26 mouse cellular contexts compared by ENCODE assay signal in the genomic region with DNA sequence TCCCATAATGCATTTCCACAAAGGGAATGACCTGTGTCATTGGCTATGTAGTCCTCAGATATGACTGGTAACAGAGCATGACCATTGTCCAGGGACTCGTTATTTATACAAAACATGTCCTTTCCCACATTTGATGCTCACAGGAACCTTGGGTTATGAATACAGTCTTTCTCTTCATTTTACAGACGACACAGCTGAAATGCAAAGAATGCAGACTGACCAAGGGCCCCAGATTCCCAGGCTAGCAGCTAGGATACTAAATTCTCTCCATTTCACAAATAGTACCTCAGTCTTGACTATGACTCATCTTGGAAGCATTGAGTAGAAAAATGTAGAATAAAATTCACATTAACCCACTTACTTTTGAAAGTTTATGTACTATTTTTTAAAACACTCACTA.
"Had no signal": no experiment of that assay in that cellular context is flagged by ENCODE, and none has a peak within 500 bp of the region (broad histone marks: within the 10 kb centered on the region; RNA-seq: fewer than 3 reads in every experiment).

No protein-coding gene starts in this region.

- H3K4me1 ChIP-seq: heart, embryonic 10.5 days; heart, embryonic 12.5 days; hindbrain, embryonic 10.5 days; hindbrain, embryonic 12.5 days; intestine, embryonic 15.5 days; limb, embryonic 10.5 days; limb, embryonic 12.5 days; liver, embryonic 12.5 days had no signal

- ATAC-seq: hindbrain, embryonic 16.5 days; inflammation-experienced regulatory T-cells, adult 6 months; intestine, embryonic 15.5 days; intestine, postnatal 0 days; liver, embryonic 12.5 days had no signal

- H3K4me3 ChIP-seq: gastrocnemius, adult 2 months; heart, adult 2 months; heart, embryonic 10.5 days; heart, embryonic 12.5 days; hindbrain, embryonic 10.5 days; hindbrain, embryonic 12.5 days; intestine, embryonic 15.5 days; layer of hippocampus, adult 2 months; left cerebral cortex, adult 2 months; limb, embryonic 10.5 days; limb, embryonic 12.5 days; liver, embryonic 12.5 days had no signal

- H3K36me3 ChIP-seq: heart, embryonic 10.5 days; heart, embryonic 12.5 days; hindbrain, embryonic 10.5 days; hindbrain, embryonic 12.5 days; intestine, embryonic 15.5 days; limb, embryonic 10.5 days; limb, embryonic 12.5 days; liver, embryonic 12.5 days had no signal

- H3K9ac ChIP-seq: heart, embryonic 12.5 days; hindbrain, embryonic 12.5 days; hindbrain, embryonic 14.5 days; intestine, embryonic 15.5 days; limb, embryonic 12.5 days; liver, embryonic 12.5 days had no signal

- H3K9me3 ChIP-seq: intestine, embryonic 15.5 days; limb, embryonic 10.5 days; limb, embryonic 12.5 days; liver, embryonic 12.5 days had no signal

- H3K4me2 ChIP-seq: heart, embryonic 12.5 days; hindbrain, embryonic 12.5 days; hindbrain, embryonic 14.5 days; intestine, embryonic 15.5 days; limb, embryonic 12.5 days; liver, embryonic 12.5 days had no signal

- H3K27ac ChIP-seq: gastrocnemius, adult 2 months; heart, adult 2 months; heart, embryonic 10.5 days; hindbrain, embryonic 10.5 days; hindbrain, embryonic 12.5 days; hindbrain, embryonic 14.5 days; intestine, embryonic 15.5 days; layer of hippocampus, adult 2 months; left cerebral cortex, adult 2 months; limb, embryonic 10.5 days; limb, embryonic 12.5 days; liver, embryonic 12.5 days had no signal

- H3K27me3 ChIP-seq: heart, embryonic 12.5 days; hindbrain, embryonic 12.5 days; intestine, embryonic 15.5 days; limb, embryonic 12.5 days; liver, embryonic 12.5 days had no signal

- DNase-seq: gastrocnemius, adult 2 months; gastrocnemius, postnatal 10 days; gastrocnemius, postnatal 25 days; heart, adult 2 months; heart, postnatal 10 days; heart, postnatal 4 days; kidney, adult 18-20 months; kidney, adult 8-10 months; kidney, postnatal 10 days; kidney, postnatal 25 days; kidney, postnatal 4 days; liver had no signal
